Mouse (Mus musculus) left cerebral cortex, adult 6 months (tissue): ENCODE measurements around the gene Krt39. TPM values are rescaled to one million over a fixed set of nuclear protein-coding genes. Genes with fewer than 3 reads are reported as not detected.

Experiments used
- long read RNA-seq, 2 experiments: library from polyadenylated mRNA; unstranded; transcript quantifications; one replicate each; pipeline ENCODE4 v2.0.0; 2019 to 2020
- polyA plus RNA-seq: library from polyadenylated mRNA; unstranded; fragments of <200 nt; fragmentation: Nextera tagmentation; gene quantifications from 2 replicates; pipeline ENCODE4 v1.2.3, GENCODE M21; 2021

Krt39 gene
- polyA plus RNA-seq = not detected in 2 replicates
- long read RNA-seq, experiment 1 = 0 reads
- long read RNA-seq, experiment 2 = 0 reads

GRCm38 (mm10) chr11:99521288-99521860, at the start of gene Krt39:
Gene Krt39, minus strand, starts transcription at chr11:99521338.

DNA sequence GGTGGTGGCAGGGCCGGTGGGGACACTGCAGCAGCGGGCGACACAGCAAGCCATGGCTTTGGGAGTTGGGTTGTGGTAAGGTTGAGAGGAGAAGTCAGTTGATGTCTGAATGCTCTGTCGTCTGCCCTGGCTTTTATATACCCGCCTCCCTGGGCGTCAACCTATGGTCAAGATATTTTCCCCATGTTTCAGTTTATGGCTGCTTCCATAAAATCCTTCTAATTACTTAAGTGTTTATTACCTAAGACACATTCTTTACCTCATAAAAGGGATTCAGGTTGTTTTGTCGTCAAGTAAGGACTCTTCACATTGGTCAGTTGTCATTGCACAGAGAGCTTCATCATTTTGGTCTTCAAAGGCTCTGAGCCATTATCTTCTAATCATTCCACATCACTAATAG, 45.4 kb upstream of the Krt39 start, which contains the start of gene Krtap3-1:
Krtap3-1 (minus strand) TSS at position 101 of the 400 bp plus-strand sequence.

GRCm38 (mm10) chr11:99559366-99559765, 38.2 kb upstream of the Krt39 start, which contains the start of gene Gm11939:
Gene Gm11939, minus strand, starts transcription at chr11:99559466.

GRCm38 (mm10) chr11:99556753-99557152, 35.6 kb upstream of the Krt39 start, which contains the start of gene Krtap3-2:
Gene Krtap3-2, minus strand, starts transcription at chr11:99556853.

GRCm38 (mm10) chr11:99550765-99551164, 29.6 kb upstream of the Krt39 start, which contains the start of gene Krtap3-3:
Gene Krtap3-3, minus strand, starts transcription at chr11:99550865.

DNA sequence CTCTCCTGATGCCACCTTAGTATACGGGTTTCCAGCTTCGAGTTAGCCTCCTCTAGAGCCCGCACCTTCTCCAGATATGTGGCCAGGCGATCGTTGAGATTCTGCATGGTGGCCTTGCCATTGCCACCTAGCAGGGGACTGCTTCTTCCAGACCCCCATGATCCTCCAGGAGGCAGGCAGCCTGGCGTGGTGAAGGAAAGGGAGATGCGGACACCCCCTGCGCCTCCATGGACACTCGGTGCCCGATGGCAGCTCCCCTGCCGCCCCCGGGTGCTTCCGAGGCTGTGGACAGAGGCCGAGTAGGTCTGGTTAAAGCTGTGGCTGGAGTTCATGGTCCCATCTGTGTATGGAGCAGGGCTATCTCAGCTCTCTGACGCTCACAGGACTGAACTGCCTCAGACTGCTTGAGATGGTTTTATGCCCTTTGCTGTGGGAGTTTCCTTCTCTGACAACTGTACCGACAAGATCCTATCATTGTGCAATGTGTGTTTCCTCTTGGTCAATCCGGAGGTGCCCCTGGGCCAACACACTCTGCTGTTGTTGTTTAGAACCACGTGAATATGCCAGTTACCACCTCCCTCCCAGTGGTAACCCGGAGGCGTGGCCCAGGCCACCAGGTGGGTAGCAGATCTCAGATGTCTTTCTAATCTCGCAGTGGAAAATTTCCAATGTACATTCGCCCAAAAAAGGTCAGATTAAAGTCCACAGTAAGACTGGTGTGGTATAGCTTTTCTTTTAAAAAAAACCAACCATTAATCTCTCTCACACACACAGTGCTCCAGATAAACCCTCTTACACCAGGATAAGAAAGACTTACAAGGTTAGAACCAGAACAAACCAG, 28.2 kb downstream of the Krt39 start, which contains the start of gene Krt23:
Krt23 (minus strand) TSS at position 405 of the 841 bp plus-strand sequence.

Other genes with a start within 250 kb of the Krt39 start
- gene Krt24, start 236.1 kb downstream of the Krt39 start, polyA plus RNA-seq = not detected in 2 replicates
- gene Krt25, start 198.4 kb downstream of the Krt39 start, polyA plus RNA-seq = not detected in 2 replicates
- 0.05 TPM in 1 of 2 replicates, not detected in the other for gene Krt26, start 183.4 kb downstream of the Krt39 start, polyA plus RNA-seq
- gene Krt27, start 170.2 kb downstream of the Krt39 start, polyA plus RNA-seq = not detected in 2 replicates
- gene Krt28, start 146.4 kb downstream of the Krt39 start, polyA plus RNA-seq = 0.13 and 0.16 TPM in 2 replicates
- gene Krt10, start 132.0 kb downstream of the Krt39 start, polyA plus RNA-seq = 39.1 and 40.8 TPM in 2 replicates
- 21.1 and 24.0 TPM in 2 replicates for gene Krt12, start 99.1 kb downstream of the Krt39 start, polyA plus RNA-seq
- 0.43 TPM in 1 of 2 replicates, not detected in the other for gene Krt20, start 83.2 kb downstream of the Krt39 start, polyA plus RNA-seq
- not detected in 2 replicates for gene Krt23, start 28.2 kb downstream of the Krt39 start, polyA plus RNA-seq
- gene Krt40, start 21.8 kb upstream of the Krt39 start, polyA plus RNA-seq = not detected in 2 replicates
- gene Krtap3-3, start 29.5 kb upstream of the Krt39 start, polyA plus RNA-seq = not detected in 2 replicates
- not detected in 2 replicates for gene Krtap3-2, start 35.5 kb upstream of the Krt39 start, polyA plus RNA-seq
- gene Gm11939, start 38.1 kb upstream of the Krt39 start, polyA plus RNA-seq = not detected in 2 replicates
- gene Krtap3-1, start 45.3 kb upstream of the Krt39 start, polyA plus RNA-seq = not detected in 2 replicates
- not detected in 2 replicates for gene Krtap1-5, start 59.7 kb upstream of the Krt39 start, polyA plus RNA-seq
- gene Krtap1-4, start 62.3 kb upstream of the Krt39 start, polyA plus RNA-seq = not detected in 2 replicates
- not detected in 2 replicates for gene Krtap1-3, start 70.0 kb upstream of the Krt39 start, polyA plus RNA-seq
- gene Krtap9-3, start 76.8 kb upstream of the Krt39 start, polyA plus RNA-seq = not detected in 2 replicates
- not detected in 2 replicates for gene Gm11938, start 82.0 kb upstream of the Krt39 start, polyA plus RNA-seq
- not detected in 2 replicates for gene Gm11937, start 88.9 kb upstream of the Krt39 start, polyA plus RNA-seq
- gene Krtap2-4, start 93.5 kb upstream of the Krt39 start, polyA plus RNA-seq = not detected in 2 replicates
- gene Gm11562, start 99.1 kb upstream of the Krt39 start, polyA plus RNA-seq = not detected in 2 replicates
- gene Krtap4-1, start 106.9 kb upstream of the Krt39 start, polyA plus RNA-seq = not detected in 2 replicates
- gene Krtap4-2, start 113.7 kb upstream of the Krt39 start, polyA plus RNA-seq = not detected in 2 replicates
- not detected in 2 replicates for gene Krtap4-7, start 122.8 kb upstream of the Krt39 start, polyA plus RNA-seq
- gene Gm11555, start 128.9 kb upstream of the Krt39 start, polyA plus RNA-seq = not detected in 2 replicates
- not detected in 2 replicates for gene Gm11563, start 137.6 kb upstream of the Krt39 start, polyA plus RNA-seq
- not detected in 2 replicates for gene Krtap4-6, start 144.6 kb upstream of the Krt39 start, polyA plus RNA-seq
- not detected in 2 replicates for gene Gm14190, start 169.4 kb upstream of the Krt39 start, polyA plus RNA-seq
- gene Gm14180, start 213.0 kb upstream of the Krt39 start, polyA plus RNA-seq = not detected in 2 replicates